Mouse (Mus musculus) olfactory bulb, adult 2 months (tissue): Measurements from ENCODE around the gene Pmpcb.

Experiments
- CTCF ChIP-seq: fragments of 200-500 bp; IDR thresholded peaks from 2 replicates; pipeline ENCODE4 v1.5.1; 2012; ENCODE audit warnings: low read depth, mild to moderate bottlenecking, low read length, moderate library complexity; ENCODE audit not compliant: insufficient read depth
- POLR2A ChIP-seq: fragments of 200-500 bp; IDR thresholded peaks from 2 replicates; pipeline ENCODE4 v1.6.1; 2012; ENCODE audit warnings: mild to moderate bottlenecking, low read depth, low read length, moderate library complexity; ENCODE audit not compliant: insufficient read depth

- TF ChIP-seq CTCF (peak; percentile 33; the same call in 1 of the 2 replicates), POLR2A (no peak)
These were observed 36.0 kb upstream of the Pmpcb start for GRCm38 (mm10) chr5:21700934-21701333.
